Mouse (Mus musculus) G1E (cell line): ENCODE data around the gene C1qtnf5.

Experiments
- CTCF ChIP-seq: IDR thresholded peaks from 2 replicates; pipeline ENCODE4 v1.5.1; 2012; ENCODE audit warnings: low read depth, low read length, inconsistent platforms, mixed read lengths
- GATA1 ChIP-seq: IDR thresholded peaks from 2 replicates; pipeline ENCODE4 v1.6.1; 2012; ENCODE audit warnings: borderline replicate concordance, low read length, inconsistent platforms, mixed read lengths
- TAL1 ChIP-seq: conservative IDR thresholded peaks from 2 replicates; pipeline ENCODE4 v1.6.1; 2012; ENCODE audit warnings: low read depth, low read length, inconsistent platforms, mixed read lengths

DNA sequence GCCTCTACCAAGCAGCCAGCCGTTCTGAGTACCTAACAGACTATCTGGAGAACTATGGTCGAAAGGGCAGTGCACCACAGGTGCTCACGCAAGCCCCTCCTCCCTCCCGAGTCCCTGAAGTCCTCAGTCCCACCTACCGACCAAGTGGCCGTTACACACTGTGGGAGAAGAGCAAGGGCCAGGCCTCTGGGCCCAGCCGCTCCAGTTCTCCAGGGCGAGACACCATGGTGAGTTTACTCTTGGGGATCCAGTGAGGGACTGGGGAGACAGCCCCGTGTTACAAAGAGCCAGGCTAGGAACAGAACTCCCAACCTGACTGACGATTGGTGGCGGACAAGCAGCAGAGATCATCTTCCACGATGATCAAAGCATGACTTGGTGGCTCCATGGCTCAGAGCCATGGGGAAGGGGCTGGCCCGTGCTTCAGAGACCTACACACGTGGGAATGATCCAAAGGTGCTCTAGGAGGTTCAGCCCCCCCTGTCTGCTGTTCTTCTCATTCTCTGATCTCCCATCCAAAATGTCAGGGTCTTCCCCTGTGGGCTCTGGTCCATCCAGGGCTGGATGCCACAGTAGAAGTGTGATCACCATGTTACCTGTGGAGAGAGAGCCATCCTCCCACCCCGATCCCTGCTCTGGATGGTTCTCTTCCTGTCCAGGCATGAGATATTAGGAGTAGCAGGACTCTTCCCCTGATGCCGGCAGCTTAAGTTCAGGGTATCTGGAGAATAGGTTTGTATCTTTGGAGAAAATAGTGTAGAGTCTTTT is 30.9 kb upstream of the C1qtnf5 start:
- TF ChIP-seq CTCF (no peak), TAL1 (no peak), GATA1 (no peak)
